Mouse (Mus musculus) ES-CJ7 (cell line): ENCODE measurements around the gene Esrp2.
A peak's percentile ranks its signal among the peaks of the same experiment; 100 is the strongest.

Experiments used
- DNase-seq: peaks from one replicate; pipeline ENCODE4 v3.0.0; 2011; ENCODE audit warnings: low read depth, low spot score

Gene Esrp2

GRCm38 (mm10) chr8:106147868-106148565 is 11.2 kb upstream of the Esrp2 start:
- no peak for DNase-seq

DNA sequence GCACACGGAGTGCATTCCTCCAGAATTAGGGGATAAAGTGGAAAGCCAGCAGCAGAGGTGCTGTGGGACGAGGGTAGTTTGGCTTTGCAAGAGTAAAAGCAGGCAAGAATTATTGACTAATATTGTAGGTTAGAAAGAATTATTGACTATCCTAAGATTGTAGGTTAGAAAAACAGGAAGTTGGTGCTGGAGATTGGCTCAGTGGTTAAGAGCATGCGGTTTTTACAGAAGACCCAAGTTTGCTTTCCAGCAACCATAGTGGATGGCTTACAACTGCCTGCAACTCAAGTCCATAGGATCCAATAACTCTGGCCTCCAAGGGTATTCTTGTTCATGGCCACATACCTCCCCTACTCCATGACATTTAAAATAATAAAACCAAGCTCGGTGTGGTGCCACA is 9.2 kb upstream of the Esrp2 start:
- no peak for DNase-seq

DNA sequence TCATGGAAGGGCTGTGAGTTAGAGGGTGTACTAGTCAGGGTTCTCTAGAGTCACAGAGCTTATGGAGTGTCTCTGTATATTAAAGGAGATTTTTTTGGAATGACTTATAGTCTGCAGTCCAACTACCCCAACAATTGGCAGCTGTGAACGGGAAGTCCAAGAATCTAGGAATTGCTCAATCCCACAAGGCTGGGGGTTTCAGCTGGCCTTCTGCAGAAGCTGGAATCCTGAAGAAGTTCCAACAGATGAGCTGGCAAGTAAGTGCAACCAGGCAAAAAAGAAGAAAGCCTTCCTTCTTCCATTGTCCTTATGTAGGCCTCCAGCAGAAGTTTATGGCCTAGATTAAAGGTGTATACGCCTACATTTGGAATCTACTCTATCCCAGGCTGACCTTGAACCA is 8.6 kb upstream of the Esrp2 start:
- no peak for DNase-seq

GRCm38 (mm10) chr8:106140769-106141168 is 4.0 kb upstream of the Esrp2 start:
- DNase-seq, result peak; percentile 93

- no peak for DNase-seq
Observed at GRCm38 (mm10) chr8:106140191-106140590, 3.4 kb upstream of the Esrp2 start.

- DNase-seq, result no peak
Observed at GRCm38 (mm10) chr8:106138616-106139015, 1.8 kb upstream of the Esrp2 start.

GRCm38 (mm10) chr8:106137906-106138477 is 1.2 kb upstream of the Esrp2 start:
- peak; percentile 95 for DNase-seq

- no peak for DNase-seq
Observed at GRCm38 (mm10) chr8:106137218-106137905, 588 bp upstream of the Esrp2 start.

GRCm38 (mm10) chr8:106135672-106136071 is 1.1 kb downstream of the Esrp2 start:
- DNase-seq, result no peak

DNA sequence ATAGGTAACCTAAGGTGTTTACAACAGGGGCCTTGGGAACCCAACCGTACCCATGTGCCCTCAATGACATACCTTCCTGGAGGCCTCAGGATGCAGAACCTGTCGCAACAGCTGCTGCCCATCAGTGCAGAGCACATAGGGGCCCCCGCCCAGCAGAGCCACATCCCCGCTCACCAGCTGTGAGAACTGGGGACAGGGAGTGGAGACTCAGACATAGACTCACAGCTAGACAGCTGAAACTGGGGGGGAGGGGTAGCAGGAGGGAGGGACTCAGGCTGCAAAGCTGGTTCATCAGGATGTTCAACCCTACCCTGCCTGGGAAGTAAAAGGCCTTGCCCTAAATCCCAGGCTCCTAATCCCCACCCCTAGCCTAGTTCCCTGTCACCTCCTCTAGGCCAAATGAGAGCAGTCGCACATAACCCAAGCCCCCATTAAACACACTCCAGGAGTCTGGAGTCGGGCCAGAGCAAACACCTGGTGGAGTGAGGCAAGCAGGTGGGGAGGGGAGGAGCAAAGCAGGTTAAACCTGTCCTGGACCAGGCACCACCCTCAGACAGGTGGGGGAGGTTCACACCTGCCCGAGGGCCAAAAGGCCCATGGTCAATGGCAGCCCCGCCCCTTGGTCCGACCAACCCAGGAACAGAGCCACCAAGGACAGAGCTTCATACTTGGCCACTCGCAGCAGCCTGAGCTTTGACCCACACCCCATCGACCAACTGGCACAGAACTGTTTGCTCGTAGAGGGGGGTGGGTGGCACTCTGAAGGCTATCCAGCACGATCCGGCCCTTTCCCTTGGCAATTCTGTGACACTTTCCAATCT is 1.8 kb downstream of the Esrp2 start:
- DNase-seq, result peak; percentile 74

DNA sequence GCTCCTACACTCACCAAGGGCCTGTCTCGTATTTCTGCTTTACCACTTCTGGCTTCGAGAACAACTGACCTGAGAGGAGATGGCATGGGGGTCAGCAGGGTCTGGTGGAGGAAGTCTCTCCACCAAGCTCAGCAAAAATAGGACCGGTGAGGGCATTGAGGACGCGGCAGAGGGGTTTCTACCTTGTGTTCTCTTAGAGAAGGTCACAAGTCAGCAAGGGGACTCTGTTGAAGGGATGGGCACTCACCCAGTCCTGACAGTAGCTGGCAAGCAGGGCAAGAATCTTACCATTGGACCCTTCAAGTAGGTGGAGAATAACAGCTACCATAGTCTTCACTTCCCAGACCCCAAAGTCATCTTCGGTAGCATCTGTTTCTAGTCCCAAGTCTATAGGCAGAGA is 2.8 kb downstream of the Esrp2 start:
- no peak for DNase-seq

DNA sequence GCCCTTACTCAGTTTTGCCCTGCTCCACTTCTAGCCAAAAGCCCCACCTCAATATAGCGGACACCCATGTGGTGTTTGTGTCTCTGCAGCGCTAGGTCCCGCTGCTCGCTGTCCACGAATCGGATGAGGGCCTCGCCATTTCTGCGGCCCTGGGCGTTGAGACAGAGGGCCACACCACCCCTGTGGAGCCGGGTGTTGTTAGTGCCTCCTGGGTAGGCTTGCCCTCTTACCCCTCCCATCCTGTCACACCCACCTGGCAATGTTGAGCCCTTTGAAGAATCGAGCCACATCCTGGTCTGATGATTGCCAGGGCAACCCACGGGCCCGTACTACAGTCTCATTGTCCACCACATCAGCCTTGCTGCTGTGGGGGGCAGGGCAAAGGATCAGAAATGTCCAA is 3.2 kb downstream of the Esrp2 start:
- no peak for DNase-seq

DNA sequence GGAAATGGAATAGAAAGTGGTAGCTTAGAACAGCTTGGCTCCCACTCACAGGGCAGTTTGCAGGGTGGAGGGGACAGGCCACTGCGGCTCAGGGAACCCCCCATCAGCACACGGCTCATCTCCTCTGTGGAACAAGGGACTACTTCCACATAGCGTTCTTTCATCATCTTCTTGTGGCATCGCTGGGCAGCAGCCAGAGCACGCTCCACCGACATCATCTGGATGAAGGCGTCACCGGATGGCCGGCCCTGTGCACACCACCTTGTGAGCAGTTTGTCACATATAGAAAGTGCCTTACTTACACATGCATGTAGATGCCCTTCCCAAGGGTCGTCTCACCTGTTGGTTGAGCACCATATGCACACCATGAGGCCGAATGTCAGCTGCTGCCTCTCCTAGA is 4.4 kb downstream of the Esrp2 start:
- no peak for DNase-seq

DNA sequence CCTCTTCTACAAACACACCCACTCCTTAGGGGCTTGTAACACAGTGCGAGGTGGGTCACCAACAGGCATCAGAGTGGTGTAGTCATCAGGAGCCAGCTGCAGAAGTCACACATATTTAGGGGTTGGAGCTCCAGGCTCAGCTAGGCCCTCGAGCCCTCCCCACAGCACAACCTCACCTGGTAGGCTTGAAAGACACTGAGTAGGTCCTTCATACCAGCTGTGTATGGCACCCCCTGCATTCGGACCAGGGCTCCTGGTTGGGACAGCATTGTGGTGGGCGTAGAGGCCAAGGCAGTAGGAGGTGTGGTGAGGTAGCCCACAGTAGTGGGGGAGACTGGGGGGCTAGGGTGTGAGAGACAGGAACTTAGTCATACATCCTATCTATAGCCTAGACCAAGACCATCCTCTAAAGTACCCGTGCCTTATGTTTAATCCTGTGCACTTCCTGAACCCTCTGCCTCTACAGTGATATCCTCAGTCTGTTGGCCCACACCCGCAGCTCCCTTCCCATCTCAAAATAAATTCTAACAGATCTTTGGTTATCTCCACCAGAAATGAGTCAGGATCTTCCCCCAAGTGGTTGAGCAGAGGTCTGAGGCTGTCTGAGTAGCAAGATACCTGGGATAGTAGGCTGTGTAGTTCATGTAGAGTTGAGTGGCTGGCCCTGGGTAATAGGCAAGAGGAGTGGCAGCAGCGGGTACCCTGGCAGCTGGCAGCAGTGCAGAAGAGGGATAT is 5.1 kb downstream of the Esrp2 start:
- DNase-seq, result no peak

- DNase-seq, result no peak
Observed at GRCm38 (mm10) chr8:106131021-106131420, 5.8 kb downstream of the Esrp2 start.

- DNase-seq, result no peak
Observed at GRCm38 (mm10) chr8:106130505-106130904, 6.3 kb downstream of the Esrp2 start.

DNA sequence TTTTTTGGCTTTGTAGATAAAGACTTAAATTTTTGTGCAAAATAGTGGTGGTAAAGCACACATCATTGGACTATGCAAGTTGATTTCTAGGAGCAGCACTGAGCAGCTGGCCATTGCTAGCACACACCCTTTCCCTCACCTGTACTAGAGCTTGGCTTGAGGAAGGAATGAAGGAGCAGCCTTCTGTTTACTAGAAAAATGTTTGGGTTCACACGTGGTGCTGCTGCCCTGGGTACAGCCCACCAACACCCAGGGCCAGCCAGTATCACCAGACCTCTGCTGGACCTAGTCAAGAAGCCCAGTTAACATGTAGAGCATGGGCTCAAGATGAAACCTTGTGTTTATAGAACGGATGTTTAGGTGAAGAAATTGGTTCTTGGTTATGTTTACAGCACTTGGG is 6.8 kb downstream of the Esrp2 start:
- no peak for DNase-seq

DNA sequence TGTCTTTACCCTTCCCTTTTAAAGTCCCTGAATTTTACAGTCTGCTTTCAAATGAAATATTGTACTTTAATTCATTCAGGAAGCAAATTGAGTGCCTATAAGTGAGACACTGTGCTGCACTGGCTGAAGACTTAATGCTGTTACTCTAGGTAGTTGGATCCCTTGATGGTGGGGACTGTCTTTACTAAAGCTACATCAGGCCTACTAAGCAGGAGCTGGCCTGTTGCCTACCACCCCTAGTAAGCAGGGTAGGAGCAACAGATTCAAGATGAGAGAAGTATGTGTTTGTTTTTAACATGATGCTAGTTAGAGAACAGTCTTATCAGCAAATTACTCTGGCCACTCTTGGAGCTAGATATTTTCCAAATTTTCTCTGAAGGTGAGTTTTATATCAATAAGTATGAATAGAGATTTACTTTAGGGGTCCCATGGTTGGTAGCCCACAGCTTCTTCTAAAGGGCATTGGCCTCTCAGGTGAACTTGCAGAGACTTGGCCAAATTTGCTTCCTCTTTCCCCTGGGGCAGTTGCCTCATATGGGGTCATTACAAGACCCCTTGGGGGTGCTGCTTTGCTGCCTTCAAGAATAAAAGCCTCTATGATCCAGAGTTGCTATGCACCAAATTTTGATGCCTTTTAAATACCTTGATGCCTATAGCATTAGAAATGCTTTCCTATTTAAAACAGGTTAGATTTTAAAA is 7.4 kb downstream of the Esrp2 start:
- DNase-seq, result no peak

GRCm38 (mm10) chr8:106127882-106128410 is 8.8 kb downstream of the Esrp2 start:
- no peak for DNase-seq

DNA sequence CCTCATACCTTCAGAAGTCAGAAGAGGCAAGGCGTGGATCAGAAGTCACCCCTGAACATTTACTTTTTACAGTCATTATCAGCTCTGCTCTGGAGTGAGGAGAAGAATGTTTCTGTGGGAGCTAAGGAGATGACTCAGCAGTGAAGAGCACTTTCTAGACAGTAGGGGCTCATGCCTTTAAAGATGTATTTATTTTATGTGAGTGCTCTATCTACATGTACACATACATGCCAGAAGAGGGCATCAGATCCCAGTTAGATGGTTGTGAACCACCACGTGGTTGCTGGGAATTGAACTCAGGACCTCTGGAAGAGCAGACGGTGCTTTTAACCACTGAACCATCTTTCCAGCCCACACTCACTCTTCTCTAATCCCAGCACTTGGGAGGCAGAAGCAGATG is 9.7 kb downstream of the Esrp2 start:
- DNase-seq, result peak; percentile 64

GRCm38 (mm10) chr8:106126055-106126454 is 10.7 kb downstream of the Esrp2 start:
- no peak for DNase-seq
